Mouse (Mus musculus) ES-Bruce4 (cell line): Measurements from ENCODE around the gene Disp1.

ENCODE experiments used
- CTCF ChIP-seq: IDR thresholded peaks from one replicate; pipeline ENCODE4 v1.8.1; 2011; ENCODE audit warnings: low read depth, low read length
- POLR2A ChIP-seq: IDR thresholded peaks from one replicate; pipeline ENCODE4 v1.8.1; 2011; ENCODE audit warnings: low read length; ENCODE audit not compliant: insufficient read depth

DNA sequence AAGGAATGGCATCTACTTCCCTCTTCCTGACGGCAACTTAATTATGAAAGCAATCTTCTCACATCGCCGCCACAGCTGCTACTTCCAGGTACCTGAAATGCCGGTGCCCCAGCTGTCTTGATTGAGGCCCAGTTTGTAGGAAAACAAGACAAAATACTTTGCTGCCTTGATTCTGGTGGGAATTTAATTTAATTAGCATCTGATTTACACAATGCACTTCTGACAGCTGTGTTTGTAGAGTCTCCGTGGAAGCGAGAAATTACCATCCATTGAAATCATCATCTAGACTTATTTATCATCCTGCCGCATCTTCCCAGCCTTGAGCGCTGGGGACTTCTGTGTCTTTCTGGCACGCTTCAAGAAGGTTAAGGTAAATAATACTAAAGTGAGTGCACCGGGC lies 31.3 kb upstream of the Disp1 start:
- TF ChIP-seq POLR2A (no peak), CTCF (no peak)
